Mouse (Mus musculus) kidney, postnatal 4 days (tissue): Measurements from ENCODE around the gene Shank1.

ENCODE experiments used
- DNase-seq, 2 experiments: peaks; one replicate each; pipeline ENCODE4 v3.0.0; 2021; ENCODE audit warnings: mixed read lengths in 2 of 2

The Shank1 gene

DNA sequence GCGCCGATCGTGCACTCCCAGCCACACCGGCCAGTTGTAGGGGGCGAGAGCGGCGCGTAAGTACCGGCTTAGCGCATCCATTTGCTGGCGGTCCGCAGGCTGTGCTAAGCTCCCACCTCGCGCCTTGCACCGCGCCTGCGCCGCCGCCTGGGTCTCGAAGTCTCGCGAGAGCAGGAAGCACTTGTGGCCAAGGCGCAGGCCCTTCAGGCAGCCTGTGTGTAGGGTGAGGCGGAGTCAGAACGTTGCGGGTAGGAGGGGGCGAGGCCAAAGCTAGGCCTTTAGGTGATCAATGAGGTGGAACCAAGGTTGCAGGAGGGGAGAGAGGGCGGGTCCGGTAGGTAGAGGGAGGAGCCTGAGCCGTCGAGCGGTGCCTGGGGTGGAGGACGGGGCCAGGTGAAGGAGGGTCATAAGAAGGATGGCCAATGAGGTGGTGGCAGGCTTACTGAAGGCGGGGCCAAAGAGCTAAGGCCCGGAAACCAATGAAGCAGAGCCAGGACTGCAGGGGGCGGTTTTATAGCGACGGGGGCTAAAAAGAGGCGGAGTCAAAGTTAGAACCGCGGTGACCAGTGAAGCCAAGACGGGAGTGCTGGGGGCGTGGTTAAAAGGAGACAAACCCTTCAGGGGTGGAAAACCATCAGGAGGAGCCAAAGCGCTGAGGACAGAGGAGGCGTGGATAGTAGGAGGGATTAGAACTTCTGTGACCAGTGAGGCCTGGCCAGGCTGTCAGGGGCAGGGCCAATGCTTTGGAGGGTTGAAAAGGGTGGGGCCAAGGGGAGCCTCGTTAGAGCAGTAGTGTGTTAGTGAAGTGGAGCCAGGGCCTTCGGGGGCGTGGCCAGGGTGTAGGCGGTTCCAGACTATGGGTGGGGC, 5.0 kb upstream of the Shank1 start:
- DNase-seq: peak; percentile 96 to 98

GRCm38 (mm10) chr7:44305686-44306085, 4.4 kb upstream of the Shank1 start:
- no peak for DNase-seq

DNA sequence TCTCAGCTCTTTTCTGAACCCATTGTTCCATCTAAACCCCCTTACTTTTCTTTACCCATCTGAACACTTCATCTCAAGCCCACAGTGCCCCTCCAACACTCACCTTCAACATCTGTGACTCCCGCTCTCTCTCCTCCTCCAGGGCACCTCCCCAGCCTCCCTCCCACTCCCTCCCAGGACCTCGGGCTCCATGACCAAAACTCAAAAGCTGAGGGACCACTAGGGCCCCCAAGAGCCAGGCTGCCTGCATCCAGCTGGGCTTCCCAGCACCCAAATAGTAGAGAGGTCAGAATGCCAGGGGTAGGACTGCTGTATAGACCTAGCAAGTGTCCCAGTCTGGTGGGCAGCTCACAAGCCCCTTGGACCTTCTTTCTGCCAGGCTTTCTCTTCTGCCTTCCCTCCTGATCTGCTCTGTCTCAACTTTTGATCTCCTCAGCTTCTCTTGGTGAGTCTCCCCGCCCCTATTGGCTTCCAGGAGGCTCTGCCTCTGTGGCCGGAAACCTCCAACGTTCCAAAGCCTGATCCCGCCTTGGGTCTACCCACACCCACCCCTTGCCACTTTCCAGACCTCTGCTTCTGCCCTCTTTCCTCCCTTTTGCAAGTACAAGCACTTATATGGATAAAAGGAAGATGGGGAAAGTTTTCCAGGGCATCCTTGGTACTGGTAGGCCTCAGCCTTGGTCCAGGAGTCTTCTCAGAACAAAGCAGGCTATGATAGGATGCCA, 3.4 kb upstream of the Shank1 start, which contains the start of gene Clec11a:
TSS of gene Clec11a (minus strand) at position 387 of the 725 bp plus-strand sequence.
- peak in 1 of 2 experiments; percentile 30 for DNase-seq

- no peak for DNase-seq
Measured at GRCm38 (mm10) chr7:44307261-44308020, 2.6 kb upstream of the Shank1 start.

- DNase-seq: peak; percentile 39 to 57
Measured at GRCm38 (mm10) chr7:44310285-44310877, 328 bp downstream of the Shank1 start.

GRCm38 (mm10) chr7:44310878-44311712, 1.0 kb downstream of the Shank1 start:
- DNase-seq: peak; percentile 52 to 60

- DNase-seq: peak; percentile 36 to 57
Measured at GRCm38 (mm10) chr7:44311713-44312304, 1.8 kb downstream of the Shank1 start.

DNA sequence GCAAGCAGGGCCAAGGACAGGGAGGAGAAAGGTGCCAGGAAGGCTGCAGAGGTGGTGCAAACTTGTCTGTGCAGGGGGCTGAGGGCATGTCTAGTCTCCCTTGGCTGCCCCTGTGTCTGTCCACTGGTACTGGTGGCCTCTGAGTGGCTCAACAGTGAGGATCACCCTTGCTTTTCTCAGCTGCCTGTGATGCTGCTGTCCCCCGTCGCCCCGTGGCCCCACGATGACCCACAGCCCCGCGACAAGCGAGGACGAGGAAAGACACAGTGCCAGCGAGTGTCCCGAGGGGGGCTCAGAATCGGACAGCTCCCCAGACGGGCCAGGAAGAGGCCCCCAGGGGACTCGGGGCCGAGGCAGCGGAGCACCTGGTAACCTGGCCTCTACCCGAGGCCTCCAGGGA, 2.4 kb downstream of the Shank1 start:
- no peak for DNase-seq

GRCm38 (mm10) chr7:44317913-44318312, 7.9 kb downstream of the Shank1 start:
- peak; percentile 60 to 66 for DNase-seq

GRCm38 (mm10) chr7:44320886-44321285, 10.8 kb downstream of the Shank1 start:
- no peak for DNase-seq

DNA sequence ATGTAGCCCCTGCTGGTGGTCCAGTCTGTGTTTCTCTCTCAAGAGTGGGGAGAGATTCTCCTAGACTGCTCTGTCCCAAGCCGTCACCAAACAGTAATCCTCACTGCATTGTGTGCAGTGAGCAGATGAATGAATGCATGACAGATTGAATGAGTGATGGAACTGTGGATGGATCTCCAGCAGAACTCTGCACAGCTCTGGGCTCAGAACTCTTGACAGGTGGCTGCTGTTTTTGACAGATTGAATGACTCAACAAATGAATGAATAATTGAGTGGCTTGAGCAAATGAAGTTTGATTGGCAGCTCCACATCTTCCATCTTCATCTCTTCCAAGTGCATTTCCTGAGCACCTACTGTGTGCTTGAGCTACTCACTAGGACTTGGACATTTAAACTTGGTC, 12.2 kb downstream of the Shank1 start:
- DNase-seq: no peak

GRCm38 (mm10) chr7:44326614-44327013, 16.6 kb downstream of the Shank1 start:
- DNase-seq: no peak

GRCm38 (mm10) chr7:44332336-44332735, 22.3 kb downstream of the Shank1 start:
- no peak for DNase-seq

- no peak for DNase-seq
Measured at GRCm38 (mm10) chr7:44334139-44334538, 24.1 kb downstream of the Shank1 start.

DNA sequence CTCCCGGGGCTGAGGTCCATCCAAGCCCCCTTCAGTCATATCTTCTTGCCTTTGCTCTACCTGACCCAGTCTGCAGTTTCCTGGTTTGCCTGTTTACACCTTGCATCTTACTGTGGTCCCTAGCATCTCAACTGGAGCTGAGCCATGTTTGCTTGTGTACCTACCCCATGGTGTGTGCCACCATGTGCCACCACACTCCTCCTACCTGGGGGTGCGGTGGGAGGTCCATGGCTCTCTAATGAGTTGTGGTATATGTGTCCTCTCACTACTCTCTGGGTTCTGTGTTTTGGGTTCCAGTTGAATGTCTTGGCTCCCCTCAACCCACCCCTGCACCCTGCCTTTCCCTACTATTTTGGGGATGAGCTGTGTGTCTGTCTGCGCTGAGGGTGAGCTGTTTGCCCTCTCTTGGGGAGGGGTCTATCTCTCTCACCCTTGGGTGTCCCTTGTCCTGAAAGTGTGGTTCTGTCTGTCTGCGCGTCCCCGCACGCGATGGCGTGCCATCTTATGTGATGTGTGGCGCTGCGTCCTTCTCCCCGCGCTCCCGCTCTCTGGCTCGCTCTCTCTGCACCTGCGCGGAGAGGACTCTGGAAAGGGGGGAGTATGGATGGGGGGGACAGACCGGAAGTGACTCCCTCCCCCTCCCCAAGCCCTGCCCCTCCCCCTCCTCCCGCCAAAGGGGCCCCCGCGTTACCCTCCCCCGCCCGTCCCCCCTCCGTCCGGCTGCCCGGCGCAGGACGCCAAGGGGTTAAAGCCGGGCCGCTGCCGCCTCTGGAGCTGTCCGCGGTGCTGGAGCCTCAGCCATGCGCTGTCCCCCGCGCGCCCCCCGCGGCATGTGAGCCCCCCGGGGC, 25.2 kb downstream of the Shank1 start:
- peak; percentile 80 to 82 for DNase-seq

- DNase-seq: no peak
Measured at GRCm38 (mm10) chr7:44336046-44337021, 26.3 kb downstream of the Shank1 start.

DNA sequence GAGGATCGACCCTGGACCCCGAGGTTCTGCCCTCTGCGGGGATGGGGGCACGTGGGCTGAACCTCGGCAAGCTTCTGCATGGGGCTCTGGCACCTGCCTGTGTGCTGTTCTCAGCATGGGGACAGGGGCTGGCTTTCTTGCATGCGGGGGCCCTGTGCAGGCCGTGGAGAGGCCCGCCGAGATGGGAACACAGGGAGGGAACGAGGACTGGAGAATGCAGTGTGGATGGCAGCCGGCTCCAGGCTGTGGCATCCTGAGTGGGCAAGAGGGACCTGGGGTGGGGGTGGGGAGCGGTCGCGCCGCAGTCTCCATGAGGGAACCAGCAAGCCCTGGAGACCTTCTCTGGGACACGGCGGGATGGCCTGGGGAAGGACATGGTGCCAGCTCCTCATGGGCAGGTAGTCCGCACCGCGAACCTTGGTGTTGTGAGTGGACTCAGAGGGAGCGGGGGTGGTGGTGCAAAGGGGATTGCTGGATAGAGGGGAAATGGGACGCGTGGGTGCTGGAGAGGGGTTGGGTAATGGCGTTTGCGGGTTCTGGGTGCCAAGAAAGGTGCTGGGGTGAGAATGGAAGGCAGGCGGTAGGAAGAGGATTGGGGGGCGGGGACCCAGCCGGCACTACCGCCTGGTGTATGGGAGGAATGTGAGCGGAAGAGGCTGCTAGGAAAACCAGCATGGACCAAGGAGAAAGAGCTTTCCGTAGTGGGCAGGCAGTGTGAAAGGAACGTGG, 27.2 kb downstream of the Shank1 start:
- DNase-seq: no peak

DNA sequence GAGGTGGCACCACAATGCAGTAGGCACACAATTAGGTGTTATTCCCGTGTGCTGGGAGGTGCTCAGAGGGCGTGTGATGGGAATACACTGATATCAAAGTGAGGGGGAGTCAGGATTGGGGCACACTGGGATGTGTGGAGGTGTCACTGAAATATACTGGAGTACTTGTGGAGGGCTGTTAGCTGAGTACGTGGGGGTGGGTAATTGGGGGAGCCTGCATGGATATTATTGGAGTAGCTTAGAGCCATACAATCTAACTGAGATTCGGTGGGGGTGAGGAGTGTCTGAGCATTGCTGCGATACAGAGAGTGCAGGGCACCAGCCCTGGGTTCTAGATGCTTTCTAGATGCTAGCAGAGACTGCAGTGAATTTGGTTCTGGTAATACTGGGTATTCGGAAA, 30.2 kb downstream of the Shank1 start:
- DNase-seq: no peak
